Mouse (Mus musculus): ENCODE measurements around the gene Agbl5.

GRCm38 (mm10) chr5:30913060-30913841, 24.8 kb downstream of the Agbl5 start, which contains the start of gene Emilin1:
- TF ChIP-seq CTCF (conservative IDR thresholded peaks at IDR 0.05; ENCODE audit: insufficient read depth, insufficient read length, low read depth, low read length), result no peak
- TF ChIP-seq POLR2A (IDR thresholded peaks at IDR 0.05; ENCODE audit: low read depth, low read length), result no peak
